Mouse (Mus musculus): ENCODE data around the gene Snd1. TPM values are rescaled to one million over a fixed set of nuclear protein-coding genes. Genes with fewer than 3 reads are reported as not detected.

Snd1 gene
- polyA plus RNA-seq, 1 experiment from 2014 or later, result 104 TPM

DNA sequence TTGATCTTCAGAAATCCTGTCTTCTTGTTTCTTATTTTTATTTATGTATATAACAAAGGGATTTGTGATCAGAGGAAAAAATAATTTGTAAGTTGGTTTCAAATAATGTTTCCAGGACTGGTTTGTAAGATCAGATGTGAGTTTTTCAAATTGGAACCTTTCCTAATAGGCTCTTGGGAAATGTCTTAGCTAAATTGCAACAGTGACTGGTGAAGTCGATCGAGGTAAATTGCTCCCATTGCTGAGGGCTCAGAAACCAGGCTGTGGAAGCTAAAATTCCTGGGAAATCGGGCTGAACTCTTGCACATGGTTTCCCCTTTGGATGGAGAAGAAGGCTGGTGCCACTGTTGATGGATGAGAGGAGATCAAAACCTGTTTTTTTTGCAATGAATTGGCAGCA is 111.9 kb downstream of the Snd1 start:
- Histone ChIP-seq H3K9ac (ENCODE audit: low read length) (no peak overlapping the region), H3K27me3 (ENCODE audit: control insufficient read depth, insufficient read depth, low read length) (no peaks in the 10 kb centered on the region), H3K9me3 (ENCODE audit: control insufficient read depth, low read length) (no peaks in the 10 kb centered on the region), H3K4me2 (ENCODE audit: low read depth, low read length, severe bottlenecking) (no peak overlapping the region), H3K4me3 (ENCODE audit: low read depth, low read length) (no peak overlapping the region), H3K27ac (ENCODE audit: low read depth, low read length) (no peak overlapping the region), H3K4me1 (replicated peaks; ENCODE audit: control insufficient read depth, insufficient read depth, low read length) (no peaks in the 10 kb centered on the region), H3K36me3 (ENCODE audit: control insufficient read depth, insufficient read depth, low read length) (no peaks in the 10 kb centered on the region)
- no peak for DNase-seq (ENCODE audit: low spot score)
- WGBS, result 92% methylated on average over 3 of the region's 3 CpGs
- no peak for ATAC-seq (replicated peaks; ENCODE audit: low FRiP score)

DNA sequence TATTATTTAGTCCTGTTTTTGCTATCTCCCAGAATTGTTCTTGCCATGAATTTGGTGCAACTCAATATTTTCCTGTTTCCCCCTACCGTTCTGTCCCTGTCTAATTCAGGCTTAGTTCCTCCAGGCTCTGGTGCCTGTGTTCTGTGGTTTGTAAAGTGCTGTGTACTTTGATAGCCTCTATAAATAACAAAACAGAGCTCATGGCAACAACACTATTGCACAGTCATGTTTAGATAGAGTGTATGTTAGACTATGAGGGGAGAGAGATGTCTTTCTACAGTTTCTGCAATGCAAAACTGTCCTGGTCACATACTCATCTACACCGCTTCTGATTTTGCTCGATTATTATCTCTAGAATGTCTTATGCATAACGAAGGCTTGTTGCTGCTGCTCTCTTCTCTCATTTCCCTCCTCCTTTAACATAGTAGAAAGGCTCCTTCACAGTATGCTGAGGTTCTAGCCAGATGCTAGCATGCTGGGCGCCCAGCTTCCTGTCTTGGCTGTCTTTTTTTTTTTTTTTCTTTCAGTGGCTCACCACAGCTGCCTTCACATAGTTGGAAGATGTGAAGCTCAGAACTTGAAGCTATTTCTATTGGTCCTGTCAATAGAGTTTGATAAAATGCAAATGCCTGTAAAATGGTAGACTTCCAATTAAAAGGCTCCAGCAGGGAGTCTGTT is 113.7 kb downstream of the Snd1 start:
- no peak for DNase-seq (ENCODE audit: low spot score)
- no peaks in the 10 kb centered on the region for H3K36me3 ChIP-seq (ENCODE audit: control insufficient read depth, insufficient read depth, low read length)
- ATAC-seq (replicated peaks; ENCODE audit: low FRiP score), result no peak
- no peaks in the 10 kb centered on the region for H3K4me1 ChIP-seq (replicated peaks; ENCODE audit: control insufficient read depth, insufficient read depth, low read length)
- no peak overlapping the region for H3K9ac ChIP-seq (ENCODE audit: low read length)
- WGBS, result 84% methylated on average over 5 of the region's 5 CpGs
- no peak overlapping the region for H3K4me3 ChIP-seq (ENCODE audit: low read depth, low read length)
- H3K9me3 ChIP-seq (ENCODE audit: control insufficient read depth, low read length), result no peaks in the 10 kb centered on the region
- no peak overlapping the region for H3K4me2 ChIP-seq (ENCODE audit: low read depth, low read length, severe bottlenecking)
- no peak overlapping the region for H3K27ac ChIP-seq (ENCODE audit: low read depth, low read length)
- no peaks in the 10 kb centered on the region for H3K27me3 ChIP-seq (ENCODE audit: control insufficient read depth, insufficient read depth, low read length)

DNA sequence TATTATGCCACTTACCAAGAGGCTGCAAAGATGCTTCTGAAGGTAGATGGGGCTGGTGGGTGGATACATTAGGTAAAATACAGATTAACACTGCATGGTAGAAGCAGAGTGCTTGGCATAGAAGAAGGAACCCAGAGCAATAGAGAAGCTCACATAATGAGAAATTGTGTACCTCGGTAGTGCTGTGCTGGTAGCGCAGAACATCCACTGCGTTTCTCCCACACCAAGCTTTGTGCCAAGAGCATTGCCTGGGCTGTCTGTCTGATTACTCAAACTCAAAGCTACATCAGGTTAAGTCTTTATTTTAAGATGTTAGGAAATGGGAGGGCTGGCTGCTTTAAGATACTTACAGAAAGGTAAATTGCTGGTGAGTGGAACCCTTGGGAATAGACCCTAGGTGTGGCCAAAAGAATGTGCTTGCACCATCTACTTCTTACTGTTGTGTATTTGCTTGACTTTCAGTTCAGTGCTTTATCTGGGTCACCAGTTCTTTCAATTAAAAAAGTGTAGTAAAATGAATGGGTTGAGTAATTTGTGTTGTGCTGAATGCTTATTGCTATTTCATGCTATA is 117.5 kb downstream of the Snd1 start:
- Histone ChIP-seq H3K4me1 (replicated peaks; ENCODE audit: control insufficient read depth, insufficient read depth, low read length) (no peaks in the 10 kb centered on the region), H3K9me3 (ENCODE audit: control insufficient read depth, low read length) (no peaks in the 10 kb centered on the region), H3K27ac (ENCODE audit: low read depth, low read length) (no peak overlapping the region), H3K9ac (ENCODE audit: low read length) (no peak overlapping the region), H3K27me3 (ENCODE audit: control insufficient read depth, insufficient read depth, low read length) (no peaks in the 10 kb centered on the region), H3K4me2 (ENCODE audit: low read depth, low read length, severe bottlenecking) (no peak overlapping the region), H3K4me3 (ENCODE audit: low read depth, low read length) (no peak overlapping the region), H3K36me3 (ENCODE audit: control insufficient read depth, insufficient read depth, low read length) (no peaks in the 10 kb centered on the region)
- ATAC-seq (replicated peaks; ENCODE audit: low FRiP score) (no peak), DNase-seq (ENCODE audit: low spot score) (no peak)
- 94% methylated on average over 3 of the region's 3 CpGs for WGBS

DNA sequence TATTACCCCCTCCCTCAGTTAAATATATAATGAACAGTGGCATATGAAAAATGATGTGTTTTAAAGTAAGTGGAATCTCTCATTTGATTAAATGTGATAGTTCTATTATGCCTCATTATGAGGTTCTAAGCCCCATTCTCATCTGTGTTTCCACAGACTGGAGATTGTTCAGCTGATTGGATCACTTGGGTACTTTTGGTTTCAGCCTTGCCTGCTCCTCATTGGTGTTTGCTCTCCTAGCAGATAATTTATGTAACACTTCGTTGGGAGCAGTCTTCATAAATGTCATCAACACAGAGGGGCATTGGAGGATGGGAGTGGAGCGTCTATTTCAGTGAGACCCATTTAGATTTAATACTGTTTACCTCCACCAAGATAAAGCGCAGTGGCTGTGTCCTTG is 118.8 kb downstream of the Snd1 start:
- H3K27me3 ChIP-seq (ENCODE audit: control insufficient read depth, insufficient read depth, low read length), result no peaks in the 10 kb centered on the region
- no peak overlapping the region for H3K27ac ChIP-seq (ENCODE audit: low read depth, low read length)
- DNase-seq (ENCODE audit: low spot score), result no peak
- H3K4me2 ChIP-seq (ENCODE audit: low read depth, low read length, severe bottlenecking), result no peak overlapping the region
- H3K4me1 ChIP-seq (replicated peaks; ENCODE audit: control insufficient read depth, insufficient read depth, low read length), result no peaks in the 10 kb centered on the region
- H3K4me3 ChIP-seq (ENCODE audit: low read depth, low read length), result no peak overlapping the region
- no peaks in the 10 kb centered on the region for H3K36me3 ChIP-seq (ENCODE audit: control insufficient read depth, insufficient read depth, low read length)
- H3K9me3 ChIP-seq (ENCODE audit: control insufficient read depth, low read length), result no peaks in the 10 kb centered on the region
- ATAC-seq (replicated peaks; ENCODE audit: low FRiP score), result no peak
- 90% methylated on average over 3 of the region's 3 CpGs for WGBS
- no peak overlapping the region for H3K9ac ChIP-seq (ENCODE audit: low read length)

DNA sequence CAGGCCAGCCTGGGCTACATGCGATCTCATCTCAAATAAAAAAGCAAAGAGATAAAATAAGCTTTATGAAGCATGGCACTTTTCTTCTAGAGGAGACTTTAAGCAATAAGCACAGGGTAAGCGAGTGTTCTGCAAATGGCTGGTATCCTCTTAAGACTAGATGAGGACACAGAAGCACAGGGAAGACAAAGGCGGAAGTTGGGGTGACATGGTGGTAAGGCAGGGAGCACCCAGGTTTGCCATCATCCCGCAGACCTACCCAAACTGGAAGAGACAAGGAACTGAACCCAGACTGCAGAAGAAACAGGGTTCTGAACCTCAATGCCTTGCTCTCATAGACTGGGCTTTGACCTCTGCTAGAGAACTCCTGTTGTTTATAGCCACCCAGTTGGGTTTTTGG is 119.8 kb downstream of the Snd1 start:
- WGBS, result 93% methylated on average over 4 of the region's 4 CpGs
- no peak for ATAC-seq (replicated peaks; ENCODE audit: low FRiP score)
- no peak overlapping the region for H3K9ac ChIP-seq (ENCODE audit: low read length)

DNA sequence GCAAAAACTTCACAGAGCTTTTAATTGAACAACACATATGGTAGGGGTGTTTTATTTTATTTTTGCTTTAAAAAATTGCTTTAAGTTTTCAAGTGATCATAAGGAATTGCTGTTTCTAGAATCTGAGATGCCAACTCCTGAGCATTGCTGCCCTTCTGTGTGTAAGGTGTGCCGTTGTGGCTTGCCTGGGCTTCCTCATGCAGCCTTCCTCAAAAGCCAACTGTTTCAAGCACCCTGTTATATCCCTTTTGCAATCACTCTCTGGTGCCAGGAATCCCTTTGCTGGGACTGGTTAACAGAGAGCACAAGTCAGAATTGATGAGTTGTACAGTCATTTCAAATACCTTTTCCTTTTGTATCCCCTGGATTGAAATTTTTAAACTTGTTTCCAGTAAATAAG is 120.3 kb downstream of the Snd1 start:
- Histone ChIP-seq H3K27ac (ENCODE audit: low read depth, low read length) (no peak overlapping the region), H3K9me3 (ENCODE audit: control insufficient read depth, low read length) (no peaks in the 10 kb centered on the region), H3K36me3 (ENCODE audit: control insufficient read depth, insufficient read depth, low read length) (no peaks in the 10 kb centered on the region), H3K4me3 (ENCODE audit: low read depth, low read length) (no peak overlapping the region), H3K9ac (ENCODE audit: low read length) (no peak overlapping the region), H3K4me2 (ENCODE audit: low read depth, low read length, severe bottlenecking) (no peak overlapping the region), H3K27me3 (ENCODE audit: control insufficient read depth, insufficient read depth, low read length) (no peaks in the 10 kb centered on the region), H3K4me1 (replicated peaks; ENCODE audit: control insufficient read depth, insufficient read depth, low read length) (no peaks in the 10 kb centered on the region)
- 73% methylated on average over 1 of the region's 1 CpGs for WGBS
- ATAC-seq (replicated peaks; ENCODE audit: low FRiP score) (no peak), DNase-seq (ENCODE audit: low spot score) (no peak)

More for the DNA sequence above, 119.8 kb downstream of the Snd1 start:
- Histone ChIP-seq H3K4me2 (ENCODE audit: low read depth, low read length, severe bottlenecking) (no peak overlapping the region), H3K4me3 (ENCODE audit: low read depth, low read length) (no peak overlapping the region), H3K27ac (ENCODE audit: low read depth, low read length) (no peak overlapping the region), H3K9me3 (ENCODE audit: control insufficient read depth, low read length) (no peaks in the 10 kb centered on the region), H3K27me3 (ENCODE audit: control insufficient read depth, insufficient read depth, low read length) (no peaks in the 10 kb centered on the region), H3K4me1 (replicated peaks; ENCODE audit: control insufficient read depth, insufficient read depth, low read length) (no peaks in the 10 kb centered on the region), H3K36me3 (ENCODE audit: control insufficient read depth, insufficient read depth, low read length) (no peaks in the 10 kb centered on the region)
- no peak for DNase-seq (ENCODE audit: low spot score)

DNA sequence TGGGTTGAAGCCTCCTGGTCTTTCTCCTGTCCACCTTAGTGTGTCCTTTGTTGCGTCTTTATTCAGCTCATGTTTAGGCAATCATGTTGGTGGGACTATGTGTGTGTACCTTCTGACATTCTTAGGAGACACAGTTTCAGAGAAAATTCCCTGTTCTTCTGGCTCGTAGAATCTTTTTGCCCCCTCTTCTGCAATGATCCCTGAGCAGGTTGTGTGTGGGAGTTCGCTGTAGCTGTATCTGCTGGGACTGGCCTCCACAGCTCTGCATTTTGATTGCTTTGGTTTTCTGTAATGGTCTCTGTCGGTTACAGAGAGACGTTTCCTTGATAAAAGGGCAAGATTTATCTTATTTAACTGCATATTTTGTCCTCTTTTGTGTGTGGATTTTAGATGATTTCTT is 122.3 kb downstream of the Snd1 start:
- DNase-seq (ENCODE audit: low spot score), result no peak
- no peak overlapping the region for H3K4me3 ChIP-seq (ENCODE audit: low read depth, low read length)
- 86% methylated on average over 5 of the region's 5 CpGs for WGBS
- no peaks in the 10 kb centered on the region for H3K36me3 ChIP-seq (ENCODE audit: control insufficient read depth, insufficient read depth, low read length)
- H3K27ac ChIP-seq (ENCODE audit: low read depth, low read length), result no peak overlapping the region
- H3K4me2 ChIP-seq (ENCODE audit: low read depth, low read length, severe bottlenecking), result no peak overlapping the region
- H3K9me3 ChIP-seq (ENCODE audit: control insufficient read depth, low read length), result no peaks in the 10 kb centered on the region
- H3K27me3 ChIP-seq (ENCODE audit: control insufficient read depth, insufficient read depth, low read length), result no peaks in the 10 kb centered on the region
- no peak for ATAC-seq (replicated peaks; ENCODE audit: low FRiP score)
- H3K4me1 ChIP-seq (replicated peaks; ENCODE audit: control insufficient read depth, insufficient read depth, low read length), result no peaks in the 10 kb centered on the region
- H3K9ac ChIP-seq (ENCODE audit: low read length), result no peak overlapping the region

DNA sequence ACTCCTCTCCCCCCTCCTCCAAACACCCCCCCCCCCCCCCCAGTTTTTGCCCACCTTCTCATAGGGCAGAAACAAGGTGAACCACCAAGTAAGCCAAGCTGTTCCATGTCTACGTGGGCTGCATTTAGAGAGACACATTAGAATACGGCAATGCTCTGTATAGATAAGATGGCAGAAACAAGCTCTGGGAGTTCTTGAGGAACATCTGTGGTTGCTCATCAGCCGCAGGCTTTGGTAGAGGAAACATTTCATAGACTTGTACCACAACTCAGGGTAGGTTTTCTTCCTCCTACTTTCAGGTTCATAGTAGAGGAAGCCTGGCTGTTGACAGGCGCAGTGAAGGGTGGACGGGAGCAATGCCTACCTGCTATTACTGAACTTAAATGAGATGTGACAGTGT is 124.2 kb downstream of the Snd1 start:
- Histone ChIP-seq H3K27ac (ENCODE audit: low read depth, low read length) (no peak overlapping the region), H3K9me3 (ENCODE audit: control insufficient read depth, low read length) (no peaks in the 10 kb centered on the region), H3K27me3 (ENCODE audit: control insufficient read depth, insufficient read depth, low read length) (no peaks in the 10 kb centered on the region), H3K9ac (ENCODE audit: low read length) (no peak overlapping the region), H3K4me2 (ENCODE audit: low read depth, low read length, severe bottlenecking) (no peak overlapping the region), H3K4me3 (ENCODE audit: low read depth, low read length) (no peak overlapping the region), H3K36me3 (ENCODE audit: control insufficient read depth, insufficient read depth, low read length) (no peaks in the 10 kb centered on the region), H3K4me1 (replicated peaks; ENCODE audit: control insufficient read depth, insufficient read depth, low read length) (no peaks in the 10 kb centered on the region)
- no peak for DNase-seq (ENCODE audit: low spot score)
- WGBS, result 94% methylated on average over 5 of the region's 5 CpGs
- ATAC-seq (replicated peaks; ENCODE audit: low FRiP score), result no peak

DNA sequence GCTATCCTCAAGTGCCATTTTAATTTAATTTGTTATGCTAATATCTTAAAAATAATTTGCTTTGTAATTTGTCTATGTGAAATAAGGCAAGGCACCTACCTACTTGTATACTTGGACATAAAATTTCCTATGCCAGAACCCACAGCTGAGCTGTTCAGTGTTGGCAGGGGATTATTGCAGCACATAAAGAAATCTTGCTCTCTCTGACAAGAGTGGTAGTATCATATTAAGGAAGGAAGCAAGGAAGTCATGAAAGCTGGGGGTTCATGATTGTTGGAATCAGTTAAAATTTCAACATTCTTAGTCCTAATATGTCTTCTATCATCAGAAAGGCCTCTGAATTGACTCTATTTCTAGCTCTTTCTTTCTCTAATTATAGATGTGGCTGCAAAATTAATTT is 125.5 kb downstream of the Snd1 start:
- Histone ChIP-seq H3K9me3 (ENCODE audit: control insufficient read depth, low read length) (no peaks in the 10 kb centered on the region), H3K4me1 (replicated peaks; ENCODE audit: control insufficient read depth, insufficient read depth, low read length) (no peaks in the 10 kb centered on the region), H3K4me2 (ENCODE audit: low read depth, low read length, severe bottlenecking) (no peak overlapping the region), H3K4me3 (ENCODE audit: low read depth, low read length) (no peak overlapping the region), H3K27me3 (ENCODE audit: control insufficient read depth, insufficient read depth, low read length) (no peaks in the 10 kb centered on the region), H3K9ac (ENCODE audit: low read length) (no peak overlapping the region), H3K27ac (ENCODE audit: low read depth, low read length) (no peak overlapping the region), H3K36me3 (ENCODE audit: control insufficient read depth, insufficient read depth, low read length) (no peaks in the 10 kb centered on the region)
- ATAC-seq (replicated peaks; ENCODE audit: low FRiP score), result no peak
- no peak for DNase-seq (ENCODE audit: low spot score)

Data from forebrain, embryonic 11.5 days (tissue).